Mouse (Mus musculus) heart, postnatal 0 days (tissue): ENCODE data around the gene Eef1akmt3.

Experiments
- CTCF ChIP-seq: IDR thresholded peaks from 2 replicates; pipeline ENCODE4 v1.5.1; 2016; ENCODE audit warnings: antibody characterized with exemption, control low read depth, low read depth
- EP300 ChIP-seq: IDR thresholded peaks from 2 replicates; pipeline ENCODE4 v1.6.1; 2016; ENCODE audit warnings: antibody characterized with exemption, low read depth

DNA sequence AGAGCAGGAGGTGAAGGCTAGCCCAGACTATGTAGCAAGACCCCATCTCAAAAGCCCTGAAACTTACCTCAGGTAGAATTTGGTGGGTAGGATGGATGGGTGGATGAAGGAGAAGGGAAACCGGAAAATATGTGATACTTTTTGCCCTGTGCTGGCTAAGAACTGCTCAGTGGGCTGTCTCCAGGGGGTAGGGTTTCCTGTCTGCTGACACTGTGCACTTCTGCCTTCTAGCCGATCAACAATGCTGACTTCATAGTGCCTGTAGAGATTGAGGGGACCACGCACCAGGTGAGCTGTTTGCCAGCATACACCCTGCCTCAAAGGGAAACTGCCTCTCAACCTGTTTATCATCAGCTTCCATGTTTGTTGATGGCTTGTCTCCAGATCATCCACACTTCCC, 47.7 kb downstream of the Eef1akmt3 start:
- TF ChIP-seq CTCF, result no peak
- TF ChIP-seq EP300, result no peak
